Mouse (Mus musculus): ENCODE data around the gene Ppp1r1c.

- TF ChIP-seq EP300 (IDR thresholded peaks at IDR 0.05; ENCODE audit: low read depth) = no peak
- TF ChIP-seq CTCF (IDR thresholded peaks at IDR 0.05; ENCODE audit: low read depth) = no peak
These were observed 118.3 kb downstream of the Ppp1r1c start for GRCm38 (mm10) chr2:79825853-79826252.
